Mouse (Mus musculus) hindbrain, embryonic 11.5 days (tissue): ENCODE results near the gene Usp2. TPM values are rescaled to one million over a fixed set of nuclear protein-coding genes. Genes with fewer than 3 reads are reported as not detected.

Experiments used
- ATAC-seq: fragments of 200-750 bp; cut with Nextera tagmentation; 2 replicates; pipeline ENCODE4 v1.8.0; 2017; ENCODE audit warnings: mild to moderate bottlenecking, moderate TSS enrichment, moderate library complexity; ENCODE audit not compliant: low FRiP score
- DNase-seq: peaks from one replicate; pipeline ENCODE4 v3.0.0-alpha.2; 2015; ENCODE audit warnings: low spot score
- H3K27ac ChIP-seq: fragments of 300-500 bp; sonication (generic); 2 replicates; pipeline ENCODE4 v1.5.1; 2014; ENCODE audit warnings: mild to moderate bottlenecking, low read depth, low read length
- H3K27me3 ChIP-seq: fragments of 300-500 bp; sonication (generic); 2 replicates; pipeline ENCODE4 v1.6.1; 2014; ENCODE audit warnings: mild to moderate bottlenecking, low read length, moderate library complexity, mixed read lengths; ENCODE audit not compliant: control insufficient read depth, insufficient read depth
- H3K36me3 ChIP-seq: fragments of 300-500 bp; sonication (generic); 2 replicates; pipeline ENCODE4 v1.6.1; 2014; ENCODE audit warnings: mild to moderate bottlenecking, low read length, moderate library complexity, mixed read lengths; ENCODE audit not compliant: control insufficient read depth, insufficient read depth
- H3K4me1 ChIP-seq: fragments of 300-500 bp; sonication (generic); replicated peaks from 2 replicates; pipeline ENCODE4 v1.6.1; 2014; ENCODE audit warnings: low read length, mixed read lengths; ENCODE audit not compliant: control insufficient read depth, insufficient read depth
- H3K4me2 ChIP-seq: fragments of 300-500 bp; sonication (generic); replicated peaks from 2 replicates; pipeline ENCODE4 v1.6.1; 2014; ENCODE audit warnings: mild to moderate bottlenecking, low read depth, low read length
- H3K4me3 ChIP-seq: fragments of 300-500 bp; sonication (generic); 2 replicates; pipeline ENCODE4 v1.5.1; 2014; ENCODE audit warnings: low read depth, low read length
- H3K9ac ChIP-seq: fragments of 300-500 bp; sonication (generic); 2 replicates; pipeline ENCODE4 v1.6.1; 2014; ENCODE audit warnings: low read depth, low read length
- H3K9me3 ChIP-seq: fragments of 300-500 bp; sonication (generic); 2 replicates; pipeline ENCODE4 v1.6.1; 2016; ENCODE audit warnings: low read length; ENCODE audit not compliant: control insufficient read depth
- WGBS: fragments of 180-500 bp; shearing (Covaris S2); extraction: QIAGEN DNeasy Blood & Tissue Kit; methylation state at CpG from one replicate; pipeline ENCODE4 v1.1.7; 2014; 5-methylcytosine and 5-hydroxymethylcytosine counted together
- polyA plus RNA-seq: library from polyadenylated mRNA; unstranded; fragments of >200 nt; fragmentation: Nextera tagmentation; extraction: Ambion mirVana; gene quantifications from 2 replicates; pipeline ENCODE4 v1.2.1, GENCODE M21; 2014

The Usp2 gene
- polyA plus RNA-seq, 1 experiment from 2014 or later, result 13.9 TPM

- 67% methylated on average over 3 of the region's 3 CpGs for WGBS
- Histone ChIP-seq H3K9me3 (no peaks in the 10 kb centered on the region), H3K36me3 (no peaks in the 10 kb centered on the region), H3K4me2 (no peak overlapping the region), H3K4me1 (peaks cover 6% of the 10 kb centered on the region), H3K4me3 (no peak overlapping the region), H3K9ac (no peak overlapping the region), H3K27ac (no peak overlapping the region), H3K27me3 (peaks cover 5% of the 10 kb centered on the region; the same call in 1 of the 2 replicates)
- no peak for DNase-seq
- ATAC-seq, result no peak
These were observed 60.6 kb downstream of the Usp2 start for GRCm38 (mm10) chr9:44127351-44127801.

DNA sequence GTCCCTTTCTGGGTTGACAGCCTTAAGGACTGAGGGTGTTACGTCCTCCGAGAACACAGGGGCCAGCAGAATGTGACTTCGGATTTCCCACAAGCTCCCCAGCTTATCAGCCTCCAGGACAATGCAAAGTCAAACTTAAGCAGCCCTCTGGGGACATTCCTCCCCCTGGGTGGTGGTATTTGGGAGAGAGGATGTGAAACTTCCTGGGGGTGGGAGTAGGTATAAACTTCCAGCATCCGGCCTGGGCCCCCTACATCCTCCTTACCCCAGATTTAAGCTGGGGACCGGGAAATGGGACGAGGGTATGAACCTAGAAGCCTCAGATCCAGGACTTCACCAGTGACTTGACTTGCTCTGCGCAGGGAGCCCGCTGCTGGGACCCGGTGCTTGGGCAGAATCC, 62.8 kb downstream of the Usp2 start:
- no peak overlapping the region for H3K27ac ChIP-seq
- DNase-seq (no peak), ATAC-seq (peak; percentile 3; the same call in 1 of the 2 replicates)
- peaks cover 27% of the 10 kb centered on the region for H3K27me3 ChIP-seq
- WGBS, result 4% methylated on average over 9 of the region's 9 CpGs
- H3K4me1 ChIP-seq, result peaks cover 10% of the 10 kb centered on the region
- peak overlapping the region; percentile 69 for H3K4me2 ChIP-seq
- H3K9me3 ChIP-seq, result no peaks in the 10 kb centered on the region
- H3K9ac ChIP-seq, result peak overlapping the region; percentile 52
- no peaks in the 10 kb centered on the region for H3K36me3 ChIP-seq
- peak overlapping the region; percentile 32 for H3K4me3 ChIP-seq

GRCm38 (mm10) chr9:44130034-44130433, 63.2 kb downstream of the Usp2 start:
- DNase-seq (peak; percentile 70), ATAC-seq (peak; percentile 60)
- Histone ChIP-seq H3K36me3 (no peaks in the 10 kb centered on the region), H3K9me3 (no peaks in the 10 kb centered on the region), H3K9ac (peak overlapping the region; percentile 52), H3K4me1 (peaks cover 13% of the 10 kb centered on the region), H3K4me2 (peak overlapping the region; percentile 69), H3K4me3 (peak overlapping the region; percentile 32), H3K27ac (peak overlapping the region; percentile 56), H3K27me3 (peaks cover 31% of the 10 kb centered on the region)
- WGBS, result under 1% methylated on average over 27 of the region's 27 CpGs

DNA sequence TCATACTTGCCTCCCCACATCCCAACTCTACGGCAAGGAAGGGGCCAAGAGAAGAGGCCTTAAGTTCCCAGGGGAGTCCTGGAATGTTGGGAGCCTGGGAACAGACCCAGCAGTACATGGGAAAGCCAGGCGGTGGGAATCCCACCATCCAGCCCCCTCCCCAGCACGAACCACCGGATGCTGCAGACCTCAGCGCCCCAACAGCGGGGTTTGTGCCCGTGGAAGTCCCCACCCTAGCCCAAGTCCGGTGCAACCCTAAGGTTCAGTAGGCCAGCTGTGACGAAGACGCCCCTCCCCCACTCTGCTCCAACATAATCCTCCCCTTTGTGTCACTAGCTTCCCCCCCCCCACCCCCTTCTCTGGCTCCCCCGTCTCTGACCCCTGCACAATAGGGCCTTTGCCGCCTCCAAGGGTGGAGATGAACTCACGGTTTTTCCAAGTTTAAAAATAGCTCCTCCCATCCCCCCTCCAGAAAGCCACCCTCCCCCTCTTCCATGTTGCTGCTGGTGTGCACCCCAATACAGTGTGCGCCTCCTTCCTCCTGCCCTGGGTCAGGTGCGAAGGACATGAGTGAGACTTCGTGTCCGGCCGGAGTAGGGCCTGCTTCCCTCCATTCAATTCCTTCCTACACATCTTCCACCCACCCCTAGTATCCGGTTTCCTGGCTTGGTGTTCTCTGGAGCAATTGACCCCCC, 63.9 kb downstream of the Usp2 start:
- peak overlapping the region; percentile 56; the same call in 1 of the 2 replicates for H3K27ac ChIP-seq
- ATAC-seq (peak; percentile 58), DNase-seq (peak; percentile 66)
- no peaks in the 10 kb centered on the region for H3K9me3 ChIP-seq
- 8% methylated on average over 19 of the region's 19 CpGs for WGBS
- peaks cover 38% of the 10 kb centered on the region for H3K27me3 ChIP-seq
- H3K9ac ChIP-seq, result peak overlapping the region; percentile 52
- H3K4me1 ChIP-seq, result peaks cover 14% of the 10 kb centered on the region
- H3K4me2 ChIP-seq, result peak overlapping the region; percentile 69
- no peaks in the 10 kb centered on the region for H3K36me3 ChIP-seq
- peak overlapping the region; percentile 6; the same call in 1 of the 2 replicates for H3K4me3 ChIP-seq

- no peak for ATAC-seq
These were observed 64.4 kb downstream of the Usp2 start for GRCm38 (mm10) chr9:44131276-44131590.

DNA sequence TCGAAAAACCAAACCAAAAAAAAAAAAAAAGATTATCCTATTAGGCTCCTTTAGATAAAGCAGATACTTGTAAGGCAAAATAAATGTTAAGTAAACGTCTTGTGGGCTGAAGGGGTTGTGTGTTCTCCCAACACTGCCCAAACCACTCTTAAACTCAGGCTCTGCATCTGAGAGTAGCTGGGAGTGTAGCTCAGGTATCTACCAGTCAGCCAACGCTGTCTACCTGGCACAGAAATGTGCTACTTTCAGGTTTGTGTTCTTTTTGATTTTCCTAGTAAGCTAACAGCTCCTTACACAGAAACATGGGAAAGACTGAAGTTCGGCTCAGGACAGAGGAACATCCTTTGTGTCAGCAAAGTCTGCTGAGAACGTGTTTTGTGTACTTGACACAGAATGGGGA, 65.4 kb downstream of the Usp2 start:
- Histone ChIP-seq H3K4me3 (no peak overlapping the region), H3K9me3 (no peaks in the 10 kb centered on the region), H3K36me3 (no peaks in the 10 kb centered on the region), H3K27ac (no peak overlapping the region), H3K9ac (no peak overlapping the region), H3K4me1 (peaks cover 14% of the 10 kb centered on the region), H3K27me3 (peaks cover 44% of the 10 kb centered on the region), H3K4me2 (no peak overlapping the region)
- DNase-seq (no peak), ATAC-seq (no peak)
- WGBS, result 66% methylated on average over 5 of the region's 5 CpGs

More at GRCm38 (mm10) chr9:44131276-44131590, 64.4 kb downstream of the Usp2 start:
- Histone ChIP-seq H3K4me3 (no peak overlapping the region), H3K27ac (no peak overlapping the region), H3K9ac (no peak overlapping the region), H3K4me2 (no peak overlapping the region), H3K27me3 (peaks cover 42% of the 10 kb centered on the region), H3K36me3 (no peaks in the 10 kb centered on the region), H3K9me3 (no peaks in the 10 kb centered on the region), H3K4me1 (peaks cover 14% of the 10 kb centered on the region)
- DNase-seq, result no peak
- 37% methylated on average over 7 of the region's 7 CpGs for WGBS

DNA sequence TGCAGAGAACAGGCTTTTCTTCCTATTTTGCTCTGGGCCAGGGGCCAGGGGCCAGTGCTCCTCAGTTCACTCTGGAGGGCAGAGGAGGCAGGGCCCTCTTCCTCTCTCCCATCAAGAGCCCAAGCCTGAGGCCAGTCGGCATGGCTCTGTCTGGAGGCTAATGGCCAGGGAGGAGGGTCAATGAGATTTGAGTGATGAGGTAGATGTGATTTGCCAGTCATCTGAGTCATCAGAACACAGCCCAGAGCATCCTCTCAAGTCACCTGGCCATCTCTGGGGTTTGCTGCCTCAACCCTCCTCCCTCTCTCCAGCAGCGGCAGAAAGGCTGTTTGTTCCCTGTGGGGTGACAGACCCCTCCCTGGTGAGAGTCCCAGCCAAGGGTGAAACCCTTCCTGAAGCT, 66.5 kb downstream of the Usp2 start:
- Histone ChIP-seq H3K9me3 (no peaks in the 10 kb centered on the region), H3K27me3 (peaks cover 44% of the 10 kb centered on the region), H3K27ac (no peak overlapping the region), H3K4me3 (no peak overlapping the region), H3K4me1 (peaks cover 14% of the 10 kb centered on the region), H3K4me2 (0 out of 2 replicates have a peak overlapping the region, but pooled peaks have one; percentile 11), H3K9ac (0 out of 2 replicates have a peak overlapping the region, but pooled peaks have one; percentile 7), H3K36me3 (no peaks in the 10 kb centered on the region)
- WGBS, result 26% methylated on average over 2 of the region's 2 CpGs
- DNase-seq (no peak), ATAC-seq (no peak)

DNA sequence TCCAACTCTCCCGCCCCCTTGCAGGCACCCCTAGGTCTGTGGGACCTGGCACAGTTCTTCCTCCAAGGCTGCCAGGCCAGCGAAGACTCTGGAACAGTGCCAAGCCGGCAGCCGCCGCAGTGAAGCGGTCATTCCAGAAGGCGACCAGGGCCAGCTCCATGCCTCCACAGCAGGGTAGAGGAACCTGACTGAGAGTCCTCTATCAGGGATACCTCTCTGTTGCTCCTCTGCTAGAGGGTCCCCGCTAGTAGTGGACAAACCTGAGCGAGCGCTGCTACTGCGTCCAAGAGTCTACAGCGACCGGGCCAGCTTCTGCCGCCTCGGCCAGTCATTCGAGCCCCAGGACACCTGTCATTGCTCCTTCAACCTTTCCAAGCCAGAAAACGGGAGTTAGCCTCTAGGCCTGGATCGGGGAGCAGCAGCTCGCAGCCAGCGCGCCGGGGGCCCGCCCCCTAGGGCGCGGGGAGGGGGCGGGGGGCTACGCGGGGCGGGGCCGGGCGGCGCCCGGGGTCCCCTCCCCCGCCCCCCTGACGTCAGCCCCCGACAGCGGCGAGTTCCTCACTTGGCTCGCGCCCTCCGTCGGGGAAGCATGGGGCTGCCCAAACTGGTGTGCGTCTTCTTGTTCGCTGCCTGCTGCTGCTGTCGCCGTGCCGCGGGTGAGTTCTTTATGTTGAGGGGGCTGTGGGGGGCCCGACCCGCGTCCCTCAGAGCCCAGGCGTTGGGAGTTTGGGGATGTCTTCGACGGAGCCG, 67.5 kb downstream of the Usp2 start, which contains the start of gene Mcam:
TSS of gene Mcam (plus strand) at position 369 of the 750 bp plus-strand sequence.
- under 1% methylated on average over 55 of the region's 55 CpGs for WGBS
- no peak for ATAC-seq
- peaks cover 43% of the 10 kb centered on the region for H3K27me3 ChIP-seq

More for the DNA sequence above, 67.5 kb downstream of the Usp2 start, which contains the start of gene Mcam:
- Histone ChIP-seq H3K27ac (no peak within 1 kb of the TSS), H3K9me3 (no peaks in the 10 kb centered on the region), H3K4me3 (peak within 1 kb of the TSS; percentile 50), H3K9ac (peak within 1 kb of the TSS; percentile 45), H3K4me2 (peak within 1 kb of the TSS; percentile 85), H3K4me1 (peaks cover 14% of the 10 kb centered on the region), H3K36me3 (no peaks in the 10 kb centered on the region)
- DNase-seq, result peak; percentile 67
